Mouse (Mus musculus) lung, postnatal 14 days (tissue): ENCODE results near the gene Oxct2b.
"Not testable (repeated sequence)": the region's sequence is repeated elsewhere in the genome, so short reads cannot be mapped to it uniquely, and the experiment has no call there.

Experiments used
- DNase-seq: peaks from one replicate; pipeline ENCODE4 v3.0.0; 2021

The Oxct2b gene

DNA sequence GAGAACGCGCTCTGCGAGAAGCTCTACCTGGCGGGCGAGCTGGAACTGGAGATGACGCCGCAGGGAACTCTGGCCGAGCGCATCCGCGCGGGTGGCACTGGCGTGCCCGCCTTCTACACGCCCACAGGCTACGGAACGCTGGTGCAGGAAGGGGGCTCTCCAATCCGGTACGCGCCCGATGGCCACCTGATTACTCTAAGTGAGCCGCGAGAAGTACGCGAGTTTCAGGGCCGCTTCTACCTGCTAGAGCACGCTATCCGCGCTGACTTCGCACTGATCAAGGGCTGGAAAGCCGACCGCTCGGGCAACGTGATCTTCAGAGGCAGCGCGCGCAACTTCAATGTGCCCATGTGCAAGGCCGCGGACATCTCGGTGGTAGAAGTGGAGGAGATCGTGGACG is 574 bp downstream of the Oxct2b start:
- DNase-seq = not testable (repeated sequence)

DNA sequence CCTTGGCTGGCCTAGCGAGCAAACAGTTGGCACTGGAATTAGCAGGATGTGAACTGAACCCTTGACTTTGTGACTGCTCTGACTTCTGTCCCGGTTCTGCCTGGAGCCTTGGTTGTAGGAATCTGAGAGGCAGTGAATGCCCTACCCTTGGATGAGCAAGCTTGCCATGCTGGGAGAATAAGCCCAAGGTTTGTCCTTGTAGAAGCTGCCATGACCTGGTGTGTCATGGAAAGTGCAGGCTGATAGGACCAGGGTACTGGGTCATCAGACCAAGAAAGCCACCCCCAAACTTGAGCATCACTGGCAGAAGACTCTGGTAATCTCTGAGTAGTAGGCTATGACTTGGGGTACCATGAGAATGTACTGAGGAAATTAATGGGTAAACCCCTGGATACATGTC is 5.2 kb downstream of the Oxct2b start:
- DNase-seq = no peak

DNA sequence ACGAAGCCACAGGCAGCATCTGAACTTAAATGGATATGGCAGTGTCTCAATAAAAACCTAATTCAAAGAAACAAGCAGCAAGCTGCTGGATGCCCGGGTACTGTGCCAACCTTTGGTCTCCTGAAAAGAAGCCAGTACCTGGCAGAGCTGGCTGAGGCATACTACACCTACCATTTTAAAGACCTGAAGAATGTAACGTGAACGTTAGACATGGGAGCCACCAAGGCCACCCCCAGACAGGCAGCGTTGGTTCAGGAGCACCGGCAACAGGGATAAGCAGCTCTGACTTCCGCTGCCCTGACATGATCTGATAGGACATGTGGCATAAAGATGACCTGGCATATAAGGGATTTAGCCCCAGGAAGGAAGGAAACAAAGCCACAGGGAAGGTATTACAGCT is 10.6 kb downstream of the Oxct2b start:
- DNase-seq = no peak

DNA sequence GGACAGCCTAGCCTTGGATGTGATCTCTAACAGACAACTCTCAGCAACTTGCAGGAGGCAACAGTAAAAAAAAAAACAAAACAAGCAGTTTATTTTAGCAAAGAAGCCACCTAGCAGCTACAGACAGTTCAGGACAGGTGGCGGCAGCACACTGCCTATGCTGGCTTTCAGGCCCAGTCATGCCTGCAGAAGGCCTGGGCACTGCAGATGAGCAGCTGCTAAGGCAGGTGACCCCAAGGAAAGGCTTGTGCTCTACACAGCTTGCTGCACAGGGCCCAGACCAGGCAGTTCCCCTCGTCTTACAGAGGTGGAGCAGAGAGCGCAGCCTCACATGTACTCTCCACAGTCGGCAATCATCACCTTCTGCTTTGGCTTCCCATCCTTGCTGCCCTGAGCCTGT is 11.0 kb downstream of the Oxct2b start:
- no peak for DNase-seq

DNA sequence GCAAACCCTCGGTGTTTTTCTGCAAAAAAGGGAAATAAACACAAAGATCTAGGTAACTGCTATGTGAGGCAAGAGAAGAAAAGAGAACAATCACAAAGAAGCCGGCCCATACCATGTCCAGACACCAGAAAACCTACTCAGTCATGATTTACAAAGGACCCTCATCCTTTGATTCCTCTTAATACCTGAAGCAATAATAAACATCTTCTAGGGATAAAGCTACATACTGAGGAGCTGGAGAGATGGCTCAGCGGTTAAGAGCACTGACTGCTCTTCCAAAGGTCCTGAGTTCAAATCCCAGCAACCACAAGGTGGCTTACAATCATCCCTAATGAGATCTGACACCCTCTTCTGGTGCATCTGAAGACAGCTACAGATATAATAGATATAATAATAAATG is 21.5 kb downstream of the Oxct2b start:
- no peak for DNase-seq

DNA sequence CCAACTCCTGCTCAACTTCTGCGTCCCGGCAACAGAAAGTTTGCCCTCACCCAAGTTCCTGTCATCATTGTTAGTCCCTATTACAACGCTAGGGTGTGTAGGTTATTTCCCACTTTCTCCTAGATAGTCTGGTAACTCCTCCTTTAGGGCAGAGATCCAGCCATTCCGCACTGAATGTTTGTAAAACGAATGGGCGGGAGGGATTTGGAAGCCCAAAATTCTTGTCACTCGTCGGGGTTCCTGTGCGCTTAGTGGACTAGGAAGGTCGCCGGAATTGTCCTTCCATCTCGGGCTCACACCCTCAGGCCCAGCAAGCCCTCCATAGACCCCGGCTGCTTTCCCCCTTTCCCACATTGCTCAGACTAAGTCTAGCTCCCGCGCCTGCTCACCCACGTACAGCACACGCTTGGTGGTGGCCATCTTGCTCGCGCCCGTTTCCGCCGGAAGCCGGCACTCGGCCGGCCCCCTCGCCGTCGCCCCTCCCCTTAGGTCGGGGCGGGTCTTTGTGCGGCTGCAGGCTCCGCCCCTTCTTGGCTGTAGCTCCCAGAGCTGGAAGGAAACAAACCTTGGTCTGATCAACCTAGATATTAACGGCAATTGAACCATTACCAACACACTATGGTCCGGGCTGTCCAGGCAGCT is 23.6 kb downstream of the Oxct2b start, which contains the start of gene Ppie:
Ppie (minus strand) TSS at position 439 of the 642 bp plus-strand sequence.
- DNase-seq = peak; percentile 77

DNA sequence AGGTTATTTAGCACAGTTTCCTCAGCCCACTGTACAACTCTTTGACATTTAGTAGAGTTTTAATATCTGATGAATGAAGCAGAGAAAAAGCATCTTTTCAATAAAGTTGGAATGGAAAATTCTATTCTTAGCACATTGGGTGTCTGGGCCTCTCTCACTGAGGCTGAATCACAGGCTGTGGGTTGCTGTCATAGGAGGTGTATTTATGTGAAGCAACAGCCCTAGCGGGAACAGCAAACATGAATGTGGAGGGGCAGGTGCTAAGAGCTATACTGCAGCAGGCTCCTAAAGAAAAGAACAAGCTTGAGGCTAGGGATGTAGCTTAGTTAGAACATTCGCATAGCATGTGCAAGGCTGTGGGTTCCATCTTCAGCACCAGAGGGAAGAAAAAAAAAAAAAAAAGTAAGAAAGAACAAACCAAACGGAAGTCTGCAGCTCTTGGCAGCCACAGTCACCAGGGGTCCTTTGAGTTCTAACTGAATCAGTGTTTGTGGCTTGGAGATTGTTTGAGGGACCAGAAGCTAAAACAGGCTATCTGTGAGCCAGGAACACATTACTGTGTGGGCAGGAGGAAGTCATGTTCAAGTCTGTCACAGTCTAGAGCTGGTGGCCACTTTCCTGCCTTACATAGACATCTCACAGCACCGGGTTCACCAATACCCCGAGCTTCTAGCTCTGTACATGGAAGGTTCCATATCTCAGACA is 31.5 kb downstream of the Oxct2b start:
- DNase-seq = no peak

DNA sequence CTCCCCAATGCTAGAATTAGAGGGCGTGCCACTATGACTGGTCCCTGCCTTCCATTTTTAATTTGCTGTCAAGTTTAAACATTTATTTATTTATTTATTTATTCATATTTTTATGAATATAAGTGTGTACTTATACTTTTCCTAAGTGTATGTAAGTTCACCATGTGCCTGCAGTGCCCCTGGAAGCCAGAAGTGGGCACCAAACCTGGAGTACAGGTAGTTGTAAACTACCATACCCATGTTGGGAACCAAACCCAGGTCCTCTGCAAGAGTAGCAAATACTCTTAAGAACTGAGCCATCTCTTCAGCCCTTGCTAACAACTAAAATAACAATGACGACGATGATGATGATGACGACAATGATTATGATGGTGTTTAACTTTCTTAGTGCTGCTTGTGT is 35.9 kb downstream of the Oxct2b start:
- no peak for DNase-seq

DNA sequence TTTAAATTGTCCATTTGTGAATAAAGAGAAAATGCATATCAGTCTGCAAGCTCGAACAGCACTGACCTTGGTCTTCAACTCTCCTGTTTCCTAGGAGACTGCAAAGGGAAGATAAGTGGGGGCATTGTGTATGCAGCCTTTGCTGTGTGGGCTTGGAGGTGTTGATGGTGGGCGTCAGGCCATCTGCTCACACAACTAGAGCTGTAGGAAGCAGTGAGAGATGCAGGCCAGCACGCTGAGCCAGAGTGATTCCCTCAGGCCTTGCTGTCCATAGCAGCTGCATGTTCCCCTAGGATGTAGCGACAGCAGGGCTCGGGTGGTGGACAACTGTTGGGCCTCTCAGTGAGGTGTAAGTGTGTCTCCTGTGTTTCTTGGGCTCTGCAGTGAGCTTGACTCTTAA is 36.9 kb downstream of the Oxct2b start:
- no peak for DNase-seq

DNA sequence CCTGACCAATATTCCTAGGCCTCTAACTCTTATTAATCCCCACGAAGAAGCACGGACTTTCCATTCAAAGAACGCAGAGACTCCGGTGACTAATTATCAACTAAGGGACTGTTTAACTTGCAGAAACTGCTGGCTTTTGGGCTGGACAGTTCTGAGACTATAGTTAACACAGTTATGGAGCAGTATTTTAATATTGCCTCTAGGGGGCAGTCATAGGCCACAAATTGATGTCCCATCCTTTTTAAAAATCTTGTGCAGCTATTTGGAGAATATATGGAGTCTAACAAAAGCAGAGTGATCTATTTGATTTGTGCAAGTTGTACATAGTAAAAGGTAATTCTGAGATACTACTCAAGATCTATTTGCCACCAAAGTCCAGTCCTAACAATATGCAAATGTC is 38.9 kb downstream of the Oxct2b start:
- DNase-seq = peak; percentile 34

DNA sequence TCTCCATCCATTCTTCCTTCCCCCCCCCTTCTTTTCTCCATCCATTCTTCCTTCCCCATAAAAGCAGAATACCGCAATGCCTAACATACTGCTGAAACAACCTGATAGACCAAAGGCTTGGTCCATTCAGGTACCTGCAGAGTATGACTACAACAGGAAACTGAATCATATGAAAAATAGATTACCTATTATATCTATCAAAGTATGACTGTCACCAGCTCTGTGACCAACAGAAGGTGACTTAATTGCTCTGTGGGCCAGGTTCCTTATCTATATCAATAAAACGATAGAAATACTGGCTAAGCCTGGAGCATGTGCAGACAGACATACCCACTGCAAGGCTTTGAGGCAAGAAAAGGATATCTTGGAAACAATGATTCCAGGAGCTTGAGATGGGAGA is 39.4 kb downstream of the Oxct2b start:
- no peak for DNase-seq

DNA sequence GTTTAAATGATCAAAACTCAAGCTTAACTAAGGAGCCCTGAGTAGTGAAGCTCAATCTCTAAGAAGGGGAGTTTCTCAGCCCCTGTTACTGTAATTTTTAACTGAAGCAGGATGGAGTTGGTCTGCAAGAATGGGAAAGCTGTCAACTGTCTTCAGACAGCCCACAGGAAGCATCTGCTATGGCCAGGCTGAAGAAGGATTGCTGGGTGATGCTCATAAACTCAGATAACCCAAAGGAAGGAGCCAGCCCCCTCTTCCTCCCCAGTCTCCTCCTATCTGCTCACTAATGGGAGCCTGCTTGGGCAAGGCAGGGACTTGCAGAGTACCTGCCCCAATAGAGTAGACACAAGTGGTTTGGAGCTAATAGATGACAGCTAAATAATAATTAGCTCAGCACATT is 39.8 kb downstream of the Oxct2b start:
- no peak for DNase-seq

DNA sequence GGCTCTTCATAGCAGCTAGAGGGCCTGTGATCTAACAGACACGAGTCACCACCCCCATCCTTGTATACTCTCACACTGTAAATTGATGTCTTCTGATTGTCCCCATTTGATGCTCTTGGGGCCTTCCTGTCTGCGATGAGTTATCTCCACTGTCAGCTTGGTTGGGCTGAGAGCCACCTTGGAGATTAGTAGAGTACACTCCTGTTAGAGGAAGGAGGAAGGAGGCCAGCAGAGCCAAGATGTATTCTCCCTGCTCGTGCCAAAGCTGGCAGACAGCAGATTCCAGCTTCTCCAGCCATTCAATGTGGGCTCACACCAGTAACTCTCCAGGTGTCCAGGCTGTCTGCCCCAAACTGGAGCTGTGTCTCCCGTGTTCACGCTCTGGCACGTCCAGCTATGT is 44.5 kb downstream of the Oxct2b start:
- DNase-seq = no peak

DNA sequence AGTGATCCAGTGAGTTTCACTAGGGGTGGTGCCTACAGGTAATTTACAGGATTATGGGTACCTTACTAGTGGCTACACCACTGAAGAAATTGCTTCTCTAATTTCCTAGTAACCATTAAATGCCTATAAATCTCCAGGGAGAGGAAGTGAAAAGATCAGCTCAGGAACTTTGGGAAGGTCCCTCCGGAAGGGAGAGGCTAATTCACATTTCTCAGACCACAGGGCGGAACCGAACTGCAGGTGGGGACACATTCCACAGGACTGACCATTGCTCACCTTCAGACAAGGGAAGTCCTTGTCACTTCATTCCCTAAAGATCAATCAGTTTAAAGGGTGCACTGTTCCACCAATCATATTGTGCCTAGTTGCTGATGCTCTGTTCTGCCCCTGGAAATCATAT is 45.2 kb downstream of the Oxct2b start:
- DNase-seq = not testable (repeated sequence)

DNA sequence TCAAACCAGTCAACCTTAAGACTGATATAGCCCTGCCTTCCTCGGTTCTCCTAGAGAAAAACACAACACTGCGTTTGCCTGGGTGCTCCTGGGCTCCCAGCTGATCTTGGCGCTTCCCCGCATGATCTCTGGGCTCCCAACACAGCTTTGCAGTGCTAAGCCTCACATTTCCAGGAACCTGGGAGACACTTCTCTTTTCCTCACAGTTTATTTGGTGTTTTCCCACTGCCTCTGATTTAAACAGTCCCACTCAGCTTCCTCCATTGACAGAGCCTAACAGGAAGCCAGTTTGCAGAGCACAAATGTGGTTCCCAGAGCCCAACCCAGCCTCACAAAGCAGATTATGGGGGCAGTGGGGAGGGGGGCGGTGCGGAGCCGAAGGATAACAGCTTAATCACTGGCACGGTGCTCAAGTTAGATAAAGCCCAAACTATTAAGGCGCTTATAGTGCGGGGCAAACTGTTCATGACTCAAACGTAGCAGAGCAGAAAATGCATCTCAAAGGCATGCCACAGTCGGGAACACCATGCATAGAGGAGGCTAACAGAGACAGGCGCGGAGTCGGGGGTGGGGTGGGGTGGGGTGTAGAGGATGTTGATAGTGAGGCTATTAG is 46.3 kb downstream of the Oxct2b start:
- DNase-seq = no peak

DNA sequence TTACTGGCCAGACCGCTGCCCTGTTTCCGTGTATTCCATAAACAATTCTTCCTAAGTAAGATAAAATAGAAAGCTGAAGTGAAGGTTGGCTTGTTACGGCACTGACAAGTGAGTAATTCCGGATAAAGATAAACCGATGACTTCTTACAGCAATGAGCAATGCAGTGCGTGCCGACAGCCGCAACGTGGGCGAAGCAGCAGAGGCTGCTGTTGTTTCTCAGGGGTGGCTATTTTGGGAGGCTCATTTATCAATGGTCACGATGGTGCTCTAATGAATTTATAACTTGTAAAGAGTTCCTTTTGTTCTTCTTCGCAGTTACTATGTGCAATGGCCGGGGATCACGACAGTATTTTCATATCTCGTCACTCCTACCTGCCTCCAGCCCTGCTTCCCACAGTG is 48.1 kb downstream of the Oxct2b start:
- DNase-seq = no peak
